Mouse (Mus musculus) cortical plate, adult 2 months (tissue): Measurements from ENCODE around the gene Nrip1.

Source experiments
- CTCF ChIP-seq: fragments of 200-500 bp; IDR thresholded peaks from 2 replicates; pipeline ENCODE4 v1.5.1; 2011; ENCODE audit warnings: mild to moderate bottlenecking, control low read depth, low read length; ENCODE audit not compliant: insufficient read depth; ENCODE audit errors: extremely low read depth
- POLR2A ChIP-seq: fragments of 200-500 bp; IDR thresholded peaks from 2 replicates; pipeline ENCODE4 v1.6.1; 2011; ENCODE audit warnings: mild to moderate bottlenecking, low read length, control low read depth; ENCODE audit not compliant: insufficient read depth; ENCODE audit errors: extremely low read depth

- no peak for TF ChIP-seq CTCF
- no peak for TF ChIP-seq POLR2A
Observed at GRCm38 (mm10) chr16:76310791-76311190, 62.8 kb downstream of the Nrip1 start.
